Mouse (Mus musculus) layer of hippocampus, postnatal 36 days (tissue): ENCODE results near the gene Pou4f2. TPM values are rescaled to one million over a fixed set of nuclear protein-coding genes. Genes with fewer than 3 reads are reported as not detected.

Source experiments
- DNase-seq, 2 experiments: peaks; one replicate each; pipeline ENCODE4 v3.0.0; 2022
- total RNA-seq, 2 experiments: library from RNA; stranded (reverse); gene quantifications; 2 replicates each; pipeline ENCODE4 v1.2.3; 2021

Pou4f2 gene
- total RNA-seq, 2 experiments from 2014 or later = not detected

DNA sequence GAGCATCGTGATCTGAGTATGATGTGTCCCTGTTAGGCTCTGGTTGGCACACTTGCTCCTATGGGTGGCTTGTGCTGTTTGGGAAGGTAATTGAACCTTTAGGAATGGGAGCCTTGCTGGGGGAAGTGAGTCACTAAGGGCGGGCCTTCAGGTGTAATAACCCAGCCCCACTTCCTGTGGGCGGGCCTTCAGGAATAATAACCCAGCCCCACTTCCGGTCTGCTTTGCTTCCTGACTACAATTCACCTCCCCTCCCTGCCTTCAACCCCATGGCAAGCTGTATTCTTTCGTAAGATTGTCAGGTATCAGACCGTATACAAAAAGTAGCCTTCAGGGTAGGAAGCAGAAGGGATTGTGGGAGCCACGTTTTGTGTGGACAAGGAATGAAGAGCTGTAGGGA is 45.7 kb downstream of the Pou4f2 start:
- no peak for DNase-seq

Other genes with a start within 250 kb of the Pou4f2 start
- not detected for gene Ttc29, start 223.3 kb downstream of the Pou4f2 start, total RNA-seq
- 10 to 100 TPM; 51.5 to 56.1 TPM for gene Rbmxl1, start 72.3 kb upstream of the Pou4f2 start, total RNA-seq
- gene Slc10a7, start 72.7 kb upstream of the Pou4f2 start, total RNA-seq = 1 to 10 TPM; 7.0 to 9.1 TPM